Mouse (Mus musculus) forebrain, embryonic 12.5 days (tissue): ENCODE measurements around the gene Prkaa1. TPM values are rescaled to one million over a fixed set of nuclear protein-coding genes. Genes with fewer than 3 reads are reported as not detected.
"Not testable (repeated sequence)": the region's sequence is repeated elsewhere in the genome, so short reads cannot be mapped to it uniquely, and the experiment has no call there.

Source experiments
- ATAC-seq: fragments of 200-750 bp; cut with Nextera tagmentation; 2 replicates; pipeline ENCODE4 v1.8.0; 2017; ENCODE audit warnings: moderate TSS enrichment; ENCODE audit not compliant: low FRiP score
- H3K27ac ChIP-seq: fragments of 300-500 bp; sonication (generic); 2 replicates; pipeline ENCODE4 v1.5.1; 2016; ENCODE audit warnings: mild to moderate bottlenecking
- H3K27me3 ChIP-seq: fragments of 300-500 bp; sonication (generic); 2 replicates; pipeline ENCODE4 v1.6.1; 2016; ENCODE audit warnings: mild to moderate bottlenecking
- H3K36me3 ChIP-seq: fragments of 300-500 bp; sonication (generic); replicated peaks from 2 replicates; pipeline ENCODE4 v1.6.1; 2016; ENCODE audit warnings: mild to moderate bottlenecking
- H3K4me1 ChIP-seq: fragments of 300-500 bp; sonication (generic); 2 replicates; pipeline ENCODE4 v1.6.1; 2016
- H3K4me2 ChIP-seq: fragments of 300-500 bp; sonication (generic); 2 replicates; pipeline ENCODE4 v1.6.1; 2016; ENCODE audit warnings: mild to moderate bottlenecking, moderate library complexity
- H3K4me3 ChIP-seq: fragments of 300-500 bp; sonication (generic); replicated peaks from 2 replicates; pipeline ENCODE4 v1.5.1; 2016; ENCODE audit warnings: mild to moderate bottlenecking
- H3K9ac ChIP-seq: fragments of 300-500 bp; sonication (generic); 2 replicates; pipeline ENCODE4 v1.6.1; 2016; ENCODE audit warnings: mild to moderate bottlenecking
- H3K9me3 ChIP-seq: fragments of 300-500 bp; sonication (generic); 2 replicates; pipeline ENCODE4 v1.6.1; 2016
- WGBS: fragments of 180-500 bp; shearing (Covaris S2); methylation state at CpG from one replicate; pipeline ENCODE4 v1.1.7; 2016; 5-methylcytosine and 5-hydroxymethylcytosine counted together
- polyA plus RNA-seq: library from polyadenylated mRNA; unstranded; fragments of >200 nt; fragmentation: Nextera tagmentation; extraction: Ambion mirVana; gene quantifications from 2 replicates; pipeline ENCODE4 v1.2.1, GENCODE M21; 2016

Gene Prkaa1
- polyA plus RNA-seq, 1 experiment from 2014 or later, result 14.9 TPM

- Histone ChIP-seq H3K4me3 (peak overlapping the region; percentile 90), H3K27ac (peak overlapping the region; percentile 91), H3K9ac (peak overlapping the region; percentile 93), H3K4me2 (peak overlapping the region; percentile 70), H3K4me1 (peaks cover 23% of the 10 kb centered on the region), H3K9me3 (no peaks in the 10 kb centered on the region), H3K27me3 (no peaks in the 10 kb centered on the region), H3K36me3 (peaks cover 47% of the 10 kb centered on the region)
- 2% methylated on average over 22 of the region's 22 CpGs for WGBS
- ATAC-seq, result no peak
These were observed 26.5 kb upstream of the Prkaa1 start for GRCm38 (mm10) chr15:5117031-5117601.

- no peaks in the 10 kb centered on the region for H3K27me3 ChIP-seq
- no peak overlapping the region for H3K27ac ChIP-seq
- no peaks in the 10 kb centered on the region for H3K9me3 ChIP-seq
- no peak overlapping the region for H3K4me3 ChIP-seq
- no peak overlapping the region for H3K4me2 ChIP-seq
- peaks cover 23% of the 10 kb centered on the region for H3K4me1 ChIP-seq
- H3K9ac ChIP-seq, result no peak overlapping the region
- 94% methylated on average over 9 of the region's 9 CpGs for WGBS
- H3K36me3 ChIP-seq, result peaks cover 61% of the 10 kb centered on the region
- ATAC-seq, result no peak
These were observed 25.0 kb upstream of the Prkaa1 start for GRCm38 (mm10) chr15:5118626-5119025.

DNA sequence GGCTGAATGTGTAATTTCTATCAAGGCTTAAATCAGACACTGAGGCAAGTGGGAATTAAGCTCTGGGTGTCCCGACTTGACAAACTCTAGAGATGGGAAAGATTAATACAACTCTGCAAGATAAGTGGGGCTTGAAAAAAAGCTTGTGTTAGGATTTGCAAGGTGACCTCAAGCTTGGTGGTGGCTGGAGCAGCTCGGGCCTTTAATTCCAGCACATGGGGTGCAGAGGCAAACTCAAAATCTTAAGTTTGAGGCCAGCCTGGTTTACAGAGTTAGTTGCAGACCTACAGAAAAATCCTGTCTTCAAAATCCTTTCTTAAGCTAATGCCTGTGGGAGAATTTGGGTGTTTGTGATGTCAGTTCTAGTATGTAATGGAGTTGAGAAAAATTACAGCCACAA lies 24.5 kb upstream of the Prkaa1 start:
- Histone ChIP-seq H3K4me3 (no peak overlapping the region), H3K4me1 (peaks cover 23% of the 10 kb centered on the region), H3K9ac (no peak overlapping the region), H3K9me3 (no peaks in the 10 kb centered on the region), H3K27ac (no peak overlapping the region), H3K4me2 (no peak overlapping the region), H3K36me3 (peaks cover 62% of the 10 kb centered on the region), H3K27me3 (no peaks in the 10 kb centered on the region)
- ATAC-seq, result no peak
- WGBS, result 93% methylated on average over 2 of the region's 2 CpGs

GRCm38 (mm10) chr15:5119707-5120106 lies 24.0 kb upstream of the Prkaa1 start:
- Histone ChIP-seq H3K4me1 (peaks cover 23% of the 10 kb centered on the region), H3K9ac (no peak overlapping the region), H3K4me3 (no peak overlapping the region), H3K4me2 (no peak overlapping the region), H3K27ac (no peak overlapping the region), H3K9me3 (no peaks in the 10 kb centered on the region), H3K27me3 (no peaks in the 10 kb centered on the region), H3K36me3 (peaks cover 67% of the 10 kb centered on the region)
- ATAC-seq, result no peak
- 95% methylated on average over 2 of the region's 2 CpGs for WGBS

GRCm38 (mm10) chr15:5121535-5122313 lies 21.9 kb upstream of the Prkaa1 start:
- Histone ChIP-seq H3K4me3 (no peak overlapping the region), H3K27me3 (no peaks in the 10 kb centered on the region), H3K36me3 (peaks cover 73% of the 10 kb centered on the region), H3K9ac (no peak overlapping the region), H3K4me2 (no peak overlapping the region), H3K9me3 (no peaks in the 10 kb centered on the region), H3K27ac (no peak overlapping the region), H3K4me1 (peaks cover 15% of the 10 kb centered on the region)
- ATAC-seq, result no peak; the same call in 1 of the 2 replicates
- WGBS, result 91% methylated on average over 12 of the region's 12 CpGs

- no peak overlapping the region for H3K4me3 ChIP-seq
- H3K27ac ChIP-seq, result no peak overlapping the region
- H3K4me1 ChIP-seq, result no peaks in the 10 kb centered on the region
- no peaks in the 10 kb centered on the region for H3K9me3 ChIP-seq
- no peak overlapping the region for H3K9ac ChIP-seq
- no peaks in the 10 kb centered on the region for H3K27me3 ChIP-seq
- no peak for ATAC-seq
- no peak overlapping the region for H3K4me2 ChIP-seq
- H3K36me3 ChIP-seq, result peaks cover 33% of the 10 kb centered on the region
- WGBS, result 60% methylated on average over 4 of the region's 4 CpGs
These were observed 17.2 kb upstream of the Prkaa1 start for GRCm38 (mm10) chr15:5126456-5126855.

- no peak for ATAC-seq
- no peak overlapping the region for H3K4me3 ChIP-seq
- no peak overlapping the region for H3K9ac ChIP-seq
- peaks cover 23% of the 10 kb centered on the region for H3K36me3 ChIP-seq
- no peak overlapping the region for H3K27ac ChIP-seq
- H3K27me3 ChIP-seq, result no peaks in the 10 kb centered on the region
- H3K4me2 ChIP-seq, result no peak overlapping the region
- H3K4me1 ChIP-seq, result no peaks in the 10 kb centered on the region
- 84% methylated on average over 2 of the region's 2 CpGs for WGBS
- no peaks in the 10 kb centered on the region for H3K9me3 ChIP-seq
These were observed 16.2 kb upstream of the Prkaa1 start for GRCm38 (mm10) chr15:5127487-5127886.

GRCm38 (mm10) chr15:5128176-5128940 lies 15.3 kb upstream of the Prkaa1 start:
- 79% methylated on average over 5 of the region's 5 CpGs for WGBS

DNA sequence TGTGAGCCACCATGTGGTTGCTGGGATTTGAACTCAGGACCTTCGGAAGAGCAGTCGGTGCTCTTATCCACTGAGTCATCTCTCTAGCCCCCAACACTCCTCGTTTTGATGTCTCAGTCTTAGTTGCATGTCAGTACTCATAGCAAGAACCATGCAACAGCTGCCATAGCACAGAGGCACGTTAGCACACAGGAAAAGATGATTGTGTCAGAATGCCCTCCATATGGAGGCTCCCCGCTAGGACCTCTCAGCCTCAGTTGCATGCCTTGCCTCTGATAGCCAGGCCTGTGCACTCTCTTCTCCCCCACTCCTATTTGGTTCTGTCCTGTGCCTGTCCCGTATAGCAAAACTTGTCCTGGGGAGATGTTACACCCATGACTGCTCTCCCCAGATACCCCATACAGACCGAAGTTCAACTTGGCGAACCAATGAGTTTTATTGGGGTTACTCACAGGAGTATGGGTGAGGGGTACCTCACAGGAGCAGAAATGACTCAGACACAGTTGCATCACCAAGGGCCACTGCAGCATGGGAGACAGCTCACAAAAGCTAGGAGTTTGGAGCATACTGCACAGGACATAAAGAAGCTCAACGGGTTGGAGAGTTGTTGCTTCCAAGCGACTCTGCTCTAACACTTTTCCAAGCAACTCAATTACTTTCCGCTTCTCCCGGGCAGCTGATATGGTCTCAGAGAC lies 14.4 kb upstream of the Prkaa1 start:
- Histone ChIP-seq H3K4me1 (no peaks in the 10 kb centered on the region), H3K27me3 (no peaks in the 10 kb centered on the region), H3K4me3 (no peak overlapping the region), H3K9ac (no peak overlapping the region), H3K9me3 (no peaks in the 10 kb centered on the region), H3K4me2 (no peak overlapping the region), H3K36me3 (peaks cover 10% of the 10 kb centered on the region), H3K27ac (no peak overlapping the region)
- no peak for ATAC-seq
- 93% methylated on average over 12 of the region's 12 CpGs for WGBS

More at GRCm38 (mm10) chr15:5128176-5128940, 15.3 kb upstream of the Prkaa1 start:
- Histone ChIP-seq H3K27me3 (no peaks in the 10 kb centered on the region), H3K9ac (no peak overlapping the region), H3K4me1 (no peaks in the 10 kb centered on the region), H3K36me3 (peaks cover 14% of the 10 kb centered on the region), H3K4me2 (no peak overlapping the region), H3K9me3 (no peaks in the 10 kb centered on the region), H3K27ac (no peak overlapping the region), H3K4me3 (no peak overlapping the region)
- ATAC-seq, result no peak

DNA sequence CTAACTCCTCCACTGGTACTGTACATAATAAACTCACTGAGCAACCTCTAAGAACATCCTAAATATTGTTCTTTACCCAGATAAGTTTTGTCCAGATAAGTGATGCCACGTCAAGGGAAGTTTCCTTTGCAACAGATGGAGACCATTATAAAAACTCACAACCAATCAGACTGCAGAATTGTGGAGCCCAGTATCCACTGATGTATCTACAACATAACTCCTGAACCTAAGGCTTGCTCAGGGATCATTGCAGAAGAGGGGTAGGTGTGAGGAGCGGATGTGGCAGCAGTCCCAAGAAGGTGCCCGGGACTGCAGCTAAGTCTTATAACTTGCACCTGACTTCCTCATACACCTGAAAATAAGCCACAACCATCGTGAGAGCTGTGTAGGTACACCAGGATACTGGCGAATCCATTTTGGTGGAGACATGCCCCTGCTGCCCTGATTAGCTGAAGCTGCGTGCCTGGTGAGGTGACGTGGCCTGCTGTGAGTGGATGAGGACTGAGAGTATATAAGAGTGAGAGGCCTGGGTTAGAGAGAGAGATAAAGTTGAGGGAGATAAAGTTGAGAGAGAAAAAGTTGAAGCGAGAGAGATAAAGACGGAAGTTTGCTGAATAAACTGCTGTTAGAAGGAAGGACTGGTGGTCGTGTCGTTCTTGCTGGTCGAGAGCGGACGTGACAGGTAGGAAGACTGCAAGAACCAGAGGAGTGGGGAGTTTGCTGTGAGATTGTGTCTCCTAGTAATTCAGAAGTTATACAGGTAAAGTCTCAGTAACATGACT lies 12.6 kb upstream of the Prkaa1 start:
- H3K9me3 ChIP-seq, H3K36me3 ChIP-seq, H3K4me2 ChIP-seq, H3K4me3 ChIP-seq, H3K4me1 ChIP-seq, ATAC-seq, H3K9ac ChIP-seq, H3K27ac ChIP-seq, H3K27me3 ChIP-seq: not testable (repeated sequence)
- 93% methylated on average over 14 of the region's 14 CpGs for WGBS

DNA sequence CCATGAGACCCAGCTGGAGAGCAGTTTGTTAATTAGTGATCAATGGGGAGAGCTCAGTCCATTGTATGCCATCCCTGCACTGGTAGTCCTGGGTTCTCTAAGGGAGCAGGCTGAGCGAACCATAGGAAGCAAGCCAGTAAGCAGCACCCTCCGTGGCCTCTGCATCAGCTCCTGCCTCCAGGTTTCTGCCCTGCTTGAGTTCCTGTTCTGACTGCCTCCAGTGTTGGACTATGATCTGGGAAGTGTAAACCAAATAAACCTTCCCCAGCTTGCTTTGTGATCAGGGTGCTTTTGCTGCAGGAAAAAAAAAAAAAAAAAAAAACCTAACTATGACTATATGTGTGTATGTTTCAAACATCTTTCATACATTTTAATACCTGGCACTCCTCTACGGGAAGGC lies 10.4 kb upstream of the Prkaa1 start:
- H3K4me1 ChIP-seq, result no peaks in the 10 kb centered on the region
- no peaks in the 10 kb centered on the region for H3K9me3 ChIP-seq
- H3K4me2 ChIP-seq, result no peak overlapping the region
- H3K36me3 ChIP-seq, result no peaks in the 10 kb centered on the region
- ATAC-seq, result no peak
- no peak overlapping the region for H3K27ac ChIP-seq
- 49% methylated on average over 3 of the region's 3 CpGs for WGBS
- no peaks in the 10 kb centered on the region for H3K27me3 ChIP-seq
- H3K4me3 ChIP-seq, result no peak overlapping the region
- no peak overlapping the region for H3K9ac ChIP-seq
